Mouse (Mus musculus): Measurements from ENCODE around the gene Etfbkmt. TPM values are rescaled to one million over a fixed set of nuclear protein-coding genes. Genes with fewer than 3 reads are reported as not detected.
"Not testable (repeated sequence)": the region's sequence is repeated elsewhere in the genome, so short reads cannot be mapped to it uniquely, and the experiment has no call there.

Gene Etfbkmt
- polyA plus RNA-seq, 1 experiment from 2014 or later = 6.5 TPM

DNA sequence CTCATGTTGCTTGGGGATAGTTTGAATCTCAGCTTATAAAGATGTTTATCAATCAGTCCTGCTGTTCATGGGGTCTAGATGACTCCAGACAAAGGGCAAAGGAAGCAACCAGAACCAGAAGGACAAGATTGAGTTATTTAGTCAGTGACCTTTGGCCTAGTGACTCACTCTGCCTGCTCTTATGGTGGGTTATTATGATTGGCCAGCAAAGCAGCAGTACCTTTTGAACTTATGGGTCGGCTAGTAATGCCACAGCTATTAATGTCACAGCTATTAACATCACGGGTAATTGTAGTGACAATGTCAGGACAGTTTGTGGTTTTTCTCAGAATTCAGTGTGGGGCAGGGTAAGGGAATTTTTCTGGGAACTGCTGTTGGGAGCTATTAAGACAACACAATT lies 1.7 kb upstream of the Etfbkmt start:
- H3K36me3 ChIP-seq = no peaks in the 10 kb centered on the region
- no peaks in the 10 kb centered on the region for H3K27me3 ChIP-seq (replicated peaks)
- no peak overlapping the region for H3K4me2 ChIP-seq (replicated peaks)
- no peak overlapping the region for H3K4me3 ChIP-seq
- H3K27ac ChIP-seq = no peak overlapping the region
- no peaks in the 10 kb centered on the region for H3K9me3 ChIP-seq
- no peak for ATAC-seq (ENCODE audit: low FRiP score, low read depth)
- WGBS = 69% methylated on average over 2 of the region's 2 CpGs
- peaks cover 14% of the 10 kb centered on the region; the same call in 1 of the 2 replicates for H3K4me1 ChIP-seq
- H3K9ac ChIP-seq = no peak overlapping the region

GRCm38 (mm10) chr6:149139011-149139410 lies 638 bp upstream of the Etfbkmt start:
- peaks cover 14% of the 10 kb centered on the region; the same call in 1 of the 2 replicates for H3K4me1 ChIP-seq
- no peaks in the 10 kb centered on the region for H3K9me3 ChIP-seq
- no peak overlapping the region for H3K9ac ChIP-seq
- 93% methylated on average over 3 of the region's 3 CpGs for WGBS
- H3K4me2 ChIP-seq (replicated peaks) = no peak overlapping the region
- no peak overlapping the region for H3K27ac ChIP-seq
- no peak for ATAC-seq (ENCODE audit: low FRiP score, low read depth)
- H3K27me3 ChIP-seq (replicated peaks) = no peaks in the 10 kb centered on the region
- H3K36me3 ChIP-seq = no peaks in the 10 kb centered on the region
- no peak overlapping the region for H3K4me3 ChIP-seq

- H3K4me3 ChIP-seq = peak overlapping the region; percentile 40
- no peaks in the 10 kb centered on the region for H3K27me3 ChIP-seq (replicated peaks)
- H3K36me3 ChIP-seq = no peaks in the 10 kb centered on the region
- peaks cover 5% of the 10 kb centered on the region; the same call in 1 of the 2 replicates for H3K4me1 ChIP-seq
- ATAC-seq (ENCODE audit: low FRiP score, low read depth) = peak; percentile 89
- H3K4me2 ChIP-seq (replicated peaks) = peak overlapping the region; percentile 68
- H3K9me3 ChIP-seq = no peaks in the 10 kb centered on the region
- H3K9ac ChIP-seq = peak overlapping the region; percentile 48
- WGBS = 7% methylated on average over 36 of the region's 36 CpGs
- no peak overlapping the region for H3K27ac ChIP-seq
Observed at GRCm38 (mm10) chr6:149141393-149142173, 1.9 kb downstream of the Etfbkmt start.

GRCm38 (mm10) chr6:149145143-149145542 lies 5.5 kb downstream of the Etfbkmt start:
- H3K4me1 ChIP-seq = peaks cover 5% of the 10 kb centered on the region; the same call in 1 of the 2 replicates
- 95% methylated on average over 1 of the region's 1 CpGs for WGBS
- H3K9ac ChIP-seq = no peak overlapping the region
- no peak for ATAC-seq (ENCODE audit: low FRiP score, low read depth)
- no peaks in the 10 kb centered on the region for H3K36me3 ChIP-seq
- H3K4me3 ChIP-seq = no peak overlapping the region
- H3K27me3 ChIP-seq (replicated peaks) = no peaks in the 10 kb centered on the region
- no peak overlapping the region for H3K4me2 ChIP-seq (replicated peaks)
- H3K9me3 ChIP-seq = no peaks in the 10 kb centered on the region
- H3K27ac ChIP-seq = no peak overlapping the region

- WGBS = 75% methylated on average over 7 of the region's 7 CpGs
- ATAC-seq (ENCODE audit: low FRiP score, low read depth) = no peak
Observed at GRCm38 (mm10) chr6:149148436-149149229, 9.0 kb downstream of the Etfbkmt start.

GRCm38 (mm10) chr6:149152119-149152518 lies 12.5 kb downstream of the Etfbkmt start:
- Histone ChIP-seq H3K4me3 (no peak overlapping the region), H3K4me2 (replicated peaks) (no peak overlapping the region), H3K27me3 (replicated peaks) (no peaks in the 10 kb centered on the region), H3K9ac (no peak overlapping the region), H3K36me3 (peaks cover 18% of the 10 kb centered on the region), H3K9me3 (no peaks in the 10 kb centered on the region), H3K27ac (no peak overlapping the region), H3K4me1 (peaks cover 7% of the 10 kb centered on the region; the same call in 1 of the 2 replicates)
- 90% methylated on average over 2 of the region's 2 CpGs for WGBS
- ATAC-seq (ENCODE audit: low FRiP score, low read depth) = no peak

More at GRCm38 (mm10) chr6:149148436-149149229, 9.0 kb downstream of the Etfbkmt start:
- no peaks in the 10 kb centered on the region for H3K9me3 ChIP-seq
- no peaks in the 10 kb centered on the region for H3K4me1 ChIP-seq
- H3K27me3 ChIP-seq (replicated peaks) = no peaks in the 10 kb centered on the region
- no peak overlapping the region for H3K4me3 ChIP-seq
- H3K27ac ChIP-seq = no peak overlapping the region
- no peak overlapping the region for H3K4me2 ChIP-seq (replicated peaks)
- H3K36me3 ChIP-seq = peaks cover 9% of the 10 kb centered on the region; the same call in 1 of the 2 replicates
- no peak overlapping the region for H3K9ac ChIP-seq

DNA sequence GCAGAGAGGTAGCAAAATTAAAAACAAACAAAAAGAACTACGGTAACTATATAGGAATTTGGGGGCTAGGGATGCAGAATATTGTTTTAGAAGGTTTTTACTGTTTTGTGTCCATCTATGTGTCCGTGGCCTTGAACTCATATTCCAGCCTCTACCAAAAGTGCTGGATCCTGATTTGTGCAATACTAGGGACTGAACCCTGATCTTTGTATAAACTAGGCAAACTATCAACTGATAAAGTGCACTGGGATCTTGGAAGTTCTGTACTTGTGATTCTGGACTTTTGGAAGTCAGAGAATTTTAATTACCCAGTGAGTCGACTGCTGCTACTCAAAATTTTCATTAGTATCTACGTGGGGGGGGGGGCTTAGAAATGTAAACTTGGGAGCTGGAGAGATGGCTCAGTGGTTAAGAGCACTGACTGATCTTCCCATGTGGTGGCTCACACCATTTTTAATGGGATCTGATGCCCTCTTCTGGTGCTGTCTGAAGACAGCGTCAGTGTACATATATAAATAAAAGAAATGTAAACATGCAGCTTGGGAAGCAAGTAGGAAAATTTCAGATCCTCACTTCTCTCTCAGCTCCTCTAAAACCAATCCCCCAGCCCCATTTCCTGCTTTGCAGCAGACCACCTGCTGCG lies 13.9 kb downstream of the Etfbkmt start:
- WGBS = 37% methylated on average over 6 of the region's 6 CpGs
- Histone ChIP-seq H3K9me3 (no peaks in the 10 kb centered on the region), H3K9ac (no peak overlapping the region), H3K27me3 (replicated peaks) (no peaks in the 10 kb centered on the region), H3K4me1 (peaks cover 7% of the 10 kb centered on the region; the same call in 1 of the 2 replicates), H3K36me3 (peaks cover 26% of the 10 kb centered on the region), H3K4me3 (no peak overlapping the region), H3K27ac (no peak overlapping the region), H3K4me2 (replicated peaks) (no peak overlapping the region)
- no peak for ATAC-seq (ENCODE audit: low FRiP score, low read depth)

- no peaks in the 10 kb centered on the region for H3K9me3 ChIP-seq
- no peak overlapping the region for H3K4me3 ChIP-seq
- peak; percentile 53; the same call in 1 of the 2 replicates for ATAC-seq (ENCODE audit: low FRiP score, low read depth)
- WGBS = 19% methylated on average over 8 of the region's 8 CpGs
- no peak overlapping the region for H3K4me2 ChIP-seq (replicated peaks)
- H3K27ac ChIP-seq = no peak overlapping the region
- H3K9ac ChIP-seq = no peak overlapping the region
- peaks cover 7% of the 10 kb centered on the region; the same call in 1 of the 2 replicates for H3K4me1 ChIP-seq
- peaks cover 32% of the 10 kb centered on the region for H3K36me3 ChIP-seq
- H3K27me3 ChIP-seq (replicated peaks) = no peaks in the 10 kb centered on the region
Observed at GRCm38 (mm10) chr6:149154116-149155030, 14.7 kb downstream of the Etfbkmt start.

GRCm38 (mm10) chr6:149155031-149155841 lies 15.6 kb downstream of the Etfbkmt start:
- Histone ChIP-seq H3K9me3 (no peaks in the 10 kb centered on the region), H3K9ac (peak overlapping the region; percentile 21; the same call in 1 of the 2 replicates), H3K27ac (no peak overlapping the region), H3K36me3 (peaks cover 36% of the 10 kb centered on the region), H3K4me1 (peaks cover 7% of the 10 kb centered on the region; the same call in 1 of the 2 replicates), H3K4me2 (replicated peaks) (no peak overlapping the region), H3K4me3 (no peak overlapping the region), H3K27me3 (replicated peaks) (no peaks in the 10 kb centered on the region)
- ATAC-seq (ENCODE audit: low FRiP score, low read depth) = no peak
- WGBS = 61% methylated on average over 3 of the region's 3 CpGs

- not testable (repeated sequence) for H3K4me3 ChIP-seq; H3K9ac ChIP-seq; H3K4me1 ChIP-seq; H3K27me3 ChIP-seq (replicated peaks); ATAC-seq (ENCODE audit: low FRiP score, low read depth); H3K27ac ChIP-seq; H3K4me2 ChIP-seq (replicated peaks); H3K9me3 ChIP-seq
- H3K36me3 ChIP-seq = peaks cover 55% of the 10 kb centered on the region
- 82% methylated on average over 4 of the region's 4 CpGs for WGBS
Observed at GRCm38 (mm10) chr6:149167038-149167437, 27.4 kb downstream of the Etfbkmt start.

Data from neural tube, embryonic 12.5 days (tissue).